Mouse (Mus musculus) limb, embryonic 15.5 days (tissue): ENCODE data around the gene Stk33. TPM values are rescaled to one million over a fixed set of nuclear protein-coding genes. Genes with fewer than 3 reads are reported as not detected.

ENCODE experiments used
- ATAC-seq: fragments of 200-750 bp; cut with Nextera tagmentation; 2 replicates; pipeline ENCODE4 v1.8.0; 2017; ENCODE audit warnings: low read depth, moderate TSS enrichment; ENCODE audit not compliant: insufficient number of reproducible peaks, low FRiP score, low TSS enrichment
- H3K27ac ChIP-seq: fragments of 300-500 bp; sonication (generic); 2 replicates; pipeline ENCODE4 v1.5.1; 2015; ENCODE audit warnings: moderate library complexity, mild to moderate bottlenecking, inconsistent platforms
- H3K27me3 ChIP-seq: fragments of 300-500 bp; sonication (generic); 2 replicates; pipeline ENCODE4 v1.6.1; 2015; ENCODE audit warnings: inconsistent platforms
- H3K36me3 ChIP-seq: fragments of 300-500 bp; sonication (generic); 2 replicates; pipeline ENCODE4 v1.6.1; 2015; ENCODE audit warnings: inconsistent platforms
- H3K4me1 ChIP-seq: fragments of 300-500 bp; sonication (generic); 2 replicates; pipeline ENCODE4 v1.6.1; 2015; ENCODE audit warnings: inconsistent platforms
- H3K4me2 ChIP-seq: fragments of 300-500 bp; sonication (generic); 2 replicates; pipeline ENCODE4 v1.6.1; 2015; ENCODE audit warnings: mild to moderate bottlenecking, inconsistent platforms
- H3K4me3 ChIP-seq: fragments of 300-500 bp; sonication (generic); 2 replicates; pipeline ENCODE4 v1.5.1; 2015; ENCODE audit warnings: mild to moderate bottlenecking, inconsistent platforms
- H3K9ac ChIP-seq: fragments of 300-500 bp; sonication (generic); 2 replicates; pipeline ENCODE4 v1.6.1; 2015; ENCODE audit warnings: inconsistent platforms
- H3K9me3 ChIP-seq: fragments of 300-500 bp; sonication (generic); 2 replicates; pipeline ENCODE4 v1.6.1; 2016; ENCODE audit warnings: inconsistent platforms
- WGBS: fragments of 180-500 bp; shearing (Covaris S2); methylation state at CpG from one replicate; pipeline ENCODE4 v1.1.7; 2015; 5-methylcytosine and 5-hydroxymethylcytosine counted together
- polyA plus RNA-seq: library from polyadenylated mRNA; unstranded; fragments of >200 nt; fragmentation: Nextera tagmentation; extraction: Ambion mirVana; gene quantifications from 2 replicates; pipeline ENCODE4 v1.2.1, GENCODE M21; 2015

Gene Stk33
- 0.88 and 1.2 TPM in 2 replicates for polyA plus RNA-seq

DNA sequence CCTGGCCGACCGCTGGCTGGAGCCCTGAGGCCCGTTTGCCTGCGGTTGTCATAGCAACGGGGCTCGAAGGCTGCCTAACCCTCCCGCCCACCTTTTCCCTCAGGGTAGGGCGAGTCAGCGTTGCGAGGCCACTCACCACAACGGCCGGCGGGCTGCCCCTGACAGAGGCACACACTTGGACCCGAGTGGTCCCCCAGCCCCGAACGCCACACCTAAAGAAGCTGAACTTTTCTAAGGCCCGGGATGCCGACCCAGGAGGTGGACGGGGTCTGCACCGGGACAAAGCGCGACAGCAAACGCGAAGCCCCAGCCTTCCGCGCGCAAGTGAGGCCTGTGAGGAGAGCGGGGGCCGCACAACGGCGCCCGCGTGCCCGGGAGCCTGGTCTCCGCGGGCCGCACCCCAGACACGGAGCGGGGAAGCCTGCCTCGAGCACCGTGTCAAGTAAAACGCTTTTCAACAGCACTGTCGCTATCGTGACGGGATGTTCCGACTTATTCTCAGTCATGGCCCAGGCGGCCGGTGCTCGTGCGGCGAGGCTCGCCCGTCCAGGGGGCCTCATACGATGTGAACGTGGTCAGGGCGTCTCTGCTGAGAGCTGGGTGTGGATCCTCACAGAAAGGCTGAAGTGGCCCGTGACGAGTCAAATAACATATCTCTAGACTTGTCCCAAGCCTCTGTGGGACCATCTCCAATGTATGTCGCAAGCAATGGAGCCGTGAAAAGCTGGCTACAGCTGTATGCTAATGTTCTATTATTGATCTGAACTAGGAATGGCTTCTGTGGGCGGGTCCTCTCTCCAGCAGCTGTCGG, at the start of gene Stk33:
Gene Stk33, minus strand, starts transcription at position 301 of the 811 bp plus-strand sequence.
- 1% methylated on average over 62 of the region's 62 CpGs for WGBS
- peak within 1 kb of the TSS; percentile 43; the same call in 1 of the 2 replicates for H3K27ac ChIP-seq
- ATAC-seq: peak; percentile 71

DNA sequence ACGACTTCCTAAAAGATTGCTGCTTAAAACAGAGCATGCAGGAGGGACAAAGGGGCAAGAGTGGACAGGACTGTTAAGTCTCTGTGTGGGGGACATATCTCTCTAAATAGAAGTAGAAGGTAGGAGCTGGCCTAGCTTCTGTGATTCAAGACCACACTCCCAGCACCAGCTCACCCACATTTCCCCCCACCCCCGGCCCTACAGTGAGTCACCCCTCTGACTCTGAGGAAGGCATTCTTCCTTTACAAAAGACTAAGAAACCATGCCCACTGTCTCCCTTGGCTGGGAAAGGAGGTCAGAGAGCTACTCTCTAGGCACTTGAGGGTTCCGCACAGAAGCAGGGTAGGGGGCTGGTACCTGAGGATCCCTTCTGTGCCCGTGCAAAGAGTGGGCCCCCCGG, 45.3 kb upstream of the Stk33 start:
- no peak overlapping the region for H3K4me2 ChIP-seq
- H3K36me3 ChIP-seq: no peaks in the 10 kb centered on the region
- H3K4me1 ChIP-seq: 0 out of 2 replicates have a peak, but pooled peaks cover 6% of the 10 kb centered on the region
- WGBS: 78% methylated on average over 5 of the region's 5 CpGs
- no peak overlapping the region for H3K9ac ChIP-seq
- no peak for ATAC-seq
- H3K9me3 ChIP-seq: no peaks in the 10 kb centered on the region
- no peaks in the 10 kb centered on the region for H3K27me3 ChIP-seq
- no peak overlapping the region for H3K27ac ChIP-seq
- H3K4me3 ChIP-seq: no peak overlapping the region

More for the DNA sequence above, at the start of gene Stk33:
- H3K27me3 ChIP-seq: peaks cover 8% of the 10 kb centered on the region
- peak within 1 kb of the TSS; percentile 50 for H3K4me3 ChIP-seq
- peak within 1 kb of the TSS; percentile 93 for H3K4me2 ChIP-seq
- peak within 1 kb of the TSS; percentile 48 for H3K9ac ChIP-seq
- no peaks in the 10 kb centered on the region for H3K9me3 ChIP-seq
- peaks cover 15% of the 10 kb centered on the region for H3K4me1 ChIP-seq
- H3K36me3 ChIP-seq: no peaks in the 10 kb centered on the region

DNA sequence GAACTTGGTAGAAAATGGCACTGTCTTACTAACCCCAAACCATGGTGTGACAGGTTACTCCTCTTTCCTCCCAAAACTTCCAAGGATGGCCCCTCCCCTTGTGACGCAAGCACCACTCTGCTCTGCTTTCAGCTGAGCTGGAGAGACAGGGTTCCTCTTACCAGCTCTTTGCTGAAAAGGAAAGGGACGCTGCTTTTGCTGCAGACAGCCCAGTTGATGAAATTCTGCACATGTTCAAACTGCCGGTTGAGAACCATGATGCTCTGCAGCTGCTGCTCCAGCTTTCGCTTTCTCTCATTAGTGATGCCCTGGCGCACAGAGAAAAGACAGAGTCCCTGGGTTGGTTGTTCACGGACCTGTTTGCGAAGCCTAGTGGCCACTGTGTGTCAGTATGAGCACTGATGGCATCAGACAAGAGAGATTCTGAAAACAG, 41.9 kb upstream of the Stk33 start:
- WGBS: 40% methylated on average over 7 of the region's 7 CpGs
- H3K4me1 ChIP-seq: 0 out of 2 replicates have a peak, but pooled peaks cover 6% of the 10 kb centered on the region
- no peak overlapping the region for H3K9ac ChIP-seq
- H3K36me3 ChIP-seq: no peaks in the 10 kb centered on the region
- H3K27me3 ChIP-seq: no peaks in the 10 kb centered on the region
- ATAC-seq: no peak
- no peak overlapping the region for H3K4me3 ChIP-seq
- no peak overlapping the region for H3K4me2 ChIP-seq
- no peak overlapping the region for H3K27ac ChIP-seq
- no peaks in the 10 kb centered on the region for H3K9me3 ChIP-seq

DNA sequence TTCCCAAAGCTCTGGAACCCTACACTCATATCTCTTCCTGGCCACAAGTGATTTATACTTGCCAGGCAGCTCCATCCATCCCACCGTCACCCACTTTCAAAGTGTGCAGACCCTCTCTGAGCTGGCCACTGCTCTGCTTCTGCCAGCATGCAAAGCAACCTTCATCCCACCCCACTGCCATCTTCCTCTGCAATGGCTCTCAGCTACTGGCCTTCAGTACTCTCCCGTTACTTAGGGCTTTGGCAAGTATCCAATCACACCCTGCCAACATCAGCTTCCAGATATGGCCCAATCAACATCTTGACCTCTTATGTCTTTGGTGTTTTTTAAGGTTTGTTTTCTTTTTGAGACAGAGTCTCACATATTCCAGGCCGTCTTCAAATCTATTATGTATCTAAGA, 39.0 kb upstream of the Stk33 start:
- H3K9me3 ChIP-seq: no peaks in the 10 kb centered on the region
- no peak overlapping the region for H3K27ac ChIP-seq
- H3K27me3 ChIP-seq: no peaks in the 10 kb centered on the region
- no peak for ATAC-seq
- no peak overlapping the region for H3K4me3 ChIP-seq
- H3K36me3 ChIP-seq: no peaks in the 10 kb centered on the region
- H3K4me1 ChIP-seq: 0 out of 2 replicates have a peak, but pooled peaks cover 6% of the 10 kb centered on the region
- H3K4me2 ChIP-seq: no peak overlapping the region
- H3K9ac ChIP-seq: no peak overlapping the region
- WGBS: 73% methylated on average over 3 of the region's 3 CpGs

- WGBS: 71% methylated on average over 4 of the region's 4 CpGs
- no peak for ATAC-seq
- no peaks in the 10 kb centered on the region for H3K4me1 ChIP-seq
- no peak overlapping the region for H3K27ac ChIP-seq
- no peak overlapping the region for H3K4me2 ChIP-seq
- no peaks in the 10 kb centered on the region for H3K36me3 ChIP-seq
- no peak overlapping the region for H3K9ac ChIP-seq
- no peak overlapping the region for H3K4me3 ChIP-seq
- H3K27me3 ChIP-seq: no peaks in the 10 kb centered on the region
- no peaks in the 10 kb centered on the region for H3K9me3 ChIP-seq
Observed at GRCm38 (mm10) chr7:109470700-109471099, 31.8 kb upstream of the Stk33 start.

DNA sequence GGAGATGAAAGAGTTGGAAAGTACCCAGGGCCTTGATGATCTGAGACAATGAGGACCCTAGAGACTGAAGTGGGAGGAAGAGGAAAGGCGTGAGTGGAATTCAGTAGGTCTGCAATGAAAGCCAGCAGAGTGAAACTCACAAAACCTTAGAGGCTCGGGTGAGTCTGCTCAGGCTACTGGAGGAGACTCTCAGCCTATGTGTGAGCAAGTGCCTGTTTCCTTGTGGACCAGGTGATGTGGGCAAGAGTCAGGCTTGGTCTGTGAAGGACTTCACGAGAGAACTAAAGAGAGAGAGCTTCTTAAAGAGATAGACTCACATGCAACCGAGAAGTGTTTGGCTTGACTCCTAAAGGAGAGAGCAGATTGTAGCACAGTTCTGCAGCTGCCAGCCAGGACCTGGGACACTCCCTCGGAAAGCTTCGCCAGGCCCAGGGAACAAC, 29.4 kb upstream of the Stk33 start:
- Histone ChIP-seq H3K4me2 (no peak overlapping the region), H3K9me3 (no peaks in the 10 kb centered on the region), H3K36me3 (no peaks in the 10 kb centered on the region), H3K4me1 (no peaks in the 10 kb centered on the region), H3K4me3 (no peak overlapping the region), H3K9ac (no peak overlapping the region), H3K27me3 (no peaks in the 10 kb centered on the region), H3K27ac (no peak overlapping the region)
- ATAC-seq: no peak
- WGBS: 42% methylated on average over 6 of the region's 6 CpGs

DNA sequence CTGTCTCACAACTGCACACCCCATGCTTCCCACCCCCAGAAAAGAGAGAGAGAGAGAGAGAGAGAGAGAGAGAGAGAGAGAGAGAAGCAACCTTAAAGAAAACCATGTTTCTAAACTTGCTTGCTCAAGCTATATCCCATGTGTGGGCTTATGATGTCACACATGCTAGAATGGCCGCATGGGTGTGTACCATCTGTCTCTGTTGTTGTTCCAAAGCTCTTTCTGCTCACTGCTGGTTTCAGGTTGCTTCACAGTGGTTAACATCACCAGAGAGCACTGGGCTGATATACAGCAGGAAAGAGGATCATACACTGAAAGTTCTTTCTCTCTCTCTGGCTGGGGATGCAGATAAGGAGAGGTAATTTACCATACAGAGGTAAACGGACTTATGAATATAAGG, 28.7 kb upstream of the Stk33 start:
- H3K27me3 ChIP-seq: no peaks in the 10 kb centered on the region
- H3K9ac ChIP-seq: no peak overlapping the region
- no peak overlapping the region for H3K4me2 ChIP-seq
- H3K4me1 ChIP-seq: no peaks in the 10 kb centered on the region
- no peak overlapping the region for H3K27ac ChIP-seq
- H3K4me3 ChIP-seq: no peak overlapping the region
- no peaks in the 10 kb centered on the region for H3K9me3 ChIP-seq
- H3K36me3 ChIP-seq: no peaks in the 10 kb centered on the region
- no peak for ATAC-seq
- WGBS: 33% methylated on average over 2 of the region's 2 CpGs

- H3K4me3 ChIP-seq: no peak overlapping the region
- H3K27ac ChIP-seq: no peak overlapping the region
- H3K36me3 ChIP-seq: no peaks in the 10 kb centered on the region
- H3K27me3 ChIP-seq: no peaks in the 10 kb centered on the region
- H3K4me2 ChIP-seq: no peak overlapping the region
- ATAC-seq: no peak
- H3K9ac ChIP-seq: no peak overlapping the region
- 91% methylated on average over 8 of the region's 8 CpGs for WGBS
- H3K9me3 ChIP-seq: no peaks in the 10 kb centered on the region
- no peaks in the 10 kb centered on the region for H3K4me1 ChIP-seq
Observed at GRCm38 (mm10) chr7:109460698-109461097, 21.8 kb upstream of the Stk33 start.

- no peaks in the 10 kb centered on the region for H3K4me1 ChIP-seq
- no peak overlapping the region for H3K4me2 ChIP-seq
- H3K36me3 ChIP-seq: no peaks in the 10 kb centered on the region
- no peak for ATAC-seq
- 38% methylated on average over 6 of the region's 6 CpGs for WGBS
- H3K4me3 ChIP-seq: no peak overlapping the region
- no peaks in the 10 kb centered on the region for H3K27me3 ChIP-seq
- no peaks in the 10 kb centered on the region for H3K9me3 ChIP-seq
- no peak overlapping the region for H3K27ac ChIP-seq
- H3K9ac ChIP-seq: no peak overlapping the region
Observed at GRCm38 (mm10) chr7:109456563-109456962, 17.7 kb upstream of the Stk33 start.

DNA sequence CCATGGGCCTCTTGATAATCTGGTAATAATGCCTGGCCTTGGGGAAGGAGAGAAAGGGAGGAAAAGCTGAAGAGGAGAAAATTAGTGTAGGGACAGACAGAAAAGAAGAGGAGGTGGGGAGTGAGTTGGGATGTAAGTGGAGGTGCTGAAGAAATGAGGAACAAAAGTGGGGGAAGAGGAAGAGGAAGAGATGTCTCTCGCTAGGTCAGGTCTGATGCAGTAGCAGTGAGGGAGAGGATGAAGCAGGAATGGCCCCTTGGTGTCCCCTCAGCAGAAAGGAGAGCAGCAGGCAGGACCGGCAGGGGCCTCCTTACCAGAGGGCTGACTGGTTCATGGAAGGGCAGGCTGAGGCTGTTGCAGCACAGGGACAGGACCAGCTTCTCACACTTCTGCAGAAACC, 16.9 kb upstream of the Stk33 start:
- H3K4me1 ChIP-seq: no peaks in the 10 kb centered on the region
- no peak overlapping the region for H3K4me2 ChIP-seq
- no peak overlapping the region for H3K4me3 ChIP-seq
- H3K9ac ChIP-seq: no peak overlapping the region
- no peaks in the 10 kb centered on the region for H3K36me3 ChIP-seq
- H3K27me3 ChIP-seq: no peaks in the 10 kb centered on the region
- 83% methylated on average over 2 of the region's 2 CpGs for WGBS
- no peak for ATAC-seq
- no peaks in the 10 kb centered on the region for H3K9me3 ChIP-seq
- H3K27ac ChIP-seq: no peak overlapping the region

GRCm38 (mm10) chr7:109454856-109455255, 16.0 kb upstream of the Stk33 start:
- H3K9me3 ChIP-seq: no peaks in the 10 kb centered on the region
- H3K9ac ChIP-seq: no peak overlapping the region
- WGBS: 89% methylated on average over 9 of the region's 9 CpGs
- no peaks in the 10 kb centered on the region for H3K4me1 ChIP-seq
- no peaks in the 10 kb centered on the region for H3K36me3 ChIP-seq
- H3K27ac ChIP-seq: no peak overlapping the region
- no peak for ATAC-seq
- no peaks in the 10 kb centered on the region for H3K27me3 ChIP-seq
- H3K4me3 ChIP-seq: no peak overlapping the region
- H3K4me2 ChIP-seq: no peak overlapping the region

GRCm38 (mm10) chr7:109448060-109448459, 9.2 kb upstream of the Stk33 start:
- Histone ChIP-seq H3K4me3 (no peak overlapping the region), H3K9me3 (no peaks in the 10 kb centered on the region), H3K27me3 (no peaks in the 10 kb centered on the region), H3K36me3 (no peaks in the 10 kb centered on the region), H3K4me2 (no peak overlapping the region), H3K4me1 (no peaks in the 10 kb centered on the region), H3K27ac (no peak overlapping the region), H3K9ac (no peak overlapping the region)
- ATAC-seq: no peak
- 83% methylated on average over 2 of the region's 2 CpGs for WGBS
